Mouse (Mus musculus) spleen, postnatal 14 days (tissue): ENCODE results near the gene 9230112D13Rik.

ENCODE experiments used
- DNase-seq, 2 experiments: peaks; one replicate each; pipeline ENCODE4 v3.0.0; 2021 to 2022; ENCODE audit warnings: low spot score in 2 of 2

Gene 9230112D13Rik

DNA sequence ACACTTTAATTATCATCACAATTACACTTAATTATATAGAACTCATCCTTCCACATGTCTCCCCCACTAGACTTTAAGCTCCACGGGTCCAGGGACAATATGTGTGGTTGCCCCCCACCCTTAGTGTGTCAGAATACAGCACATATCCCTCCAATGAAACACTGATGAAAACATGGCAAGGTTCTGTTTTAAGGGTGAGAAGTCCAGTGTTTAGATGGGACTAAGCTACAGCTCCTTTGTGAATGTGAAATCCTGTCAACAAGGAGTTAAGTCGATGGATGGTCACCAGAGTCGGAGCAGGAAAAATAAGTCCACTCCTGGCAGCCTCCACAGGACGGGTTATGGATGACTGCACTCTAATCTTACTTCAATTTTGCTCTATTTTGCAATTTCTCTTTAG lies 22.3 kb downstream of the 9230112D13Rik start:
- no peak for DNase-seq

DNA sequence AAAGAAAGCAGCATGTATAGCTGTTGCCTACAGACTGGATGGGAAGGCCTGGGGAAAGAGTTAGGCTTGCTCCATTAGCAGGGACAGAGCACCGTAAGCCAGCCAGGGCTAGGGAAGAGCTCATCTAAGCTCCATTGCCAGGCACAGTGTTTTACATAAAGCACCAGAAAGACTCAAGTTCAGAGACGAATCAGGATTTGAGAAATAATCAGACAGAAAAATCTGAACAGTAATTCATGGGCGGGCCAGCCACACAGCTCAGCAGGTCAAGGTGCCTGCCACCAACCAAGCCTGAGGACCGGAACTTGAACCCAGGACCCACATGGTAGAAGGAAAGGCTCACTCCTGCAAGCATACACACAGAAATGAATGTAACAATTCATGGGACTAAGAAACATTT lies 22.9 kb downstream of the 9230112D13Rik start:
- DNase-seq, result no peak

DNA sequence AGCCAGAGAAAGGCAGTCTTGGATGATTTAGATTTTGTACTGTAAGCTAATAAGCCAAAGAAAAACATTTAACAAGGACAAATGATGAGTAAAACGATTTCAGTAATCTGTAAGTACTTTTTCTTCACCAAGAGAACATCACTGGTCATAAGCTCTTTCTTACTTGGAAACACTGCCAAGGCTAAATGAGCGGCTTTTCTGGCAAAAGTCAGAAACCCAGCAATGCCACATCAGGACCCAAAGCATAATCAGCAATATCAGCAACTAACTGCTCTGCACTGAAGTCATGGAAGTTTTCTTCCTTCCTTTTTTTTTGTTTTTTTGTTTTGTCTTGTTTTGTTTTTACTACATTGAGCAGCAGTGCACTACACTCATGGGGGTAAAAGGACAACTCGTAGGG lies 25.3 kb downstream of the 9230112D13Rik start:
- no peak for DNase-seq

DNA sequence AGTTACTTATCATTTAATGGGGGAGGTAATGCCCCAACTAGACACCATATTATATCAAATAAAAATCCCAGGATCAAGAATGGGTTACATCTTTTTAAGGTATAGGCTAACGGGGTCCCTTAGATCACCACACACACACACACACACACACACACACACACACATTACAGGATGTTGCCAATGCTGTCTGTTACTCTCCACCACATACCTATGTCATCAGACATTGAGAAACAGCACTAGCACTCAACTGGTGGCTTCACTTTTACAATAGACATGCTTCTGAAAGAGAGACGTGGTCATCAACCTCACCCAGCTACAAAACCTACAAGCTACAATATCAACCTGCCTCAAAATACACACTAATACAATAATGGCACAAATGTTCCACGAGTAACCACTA lies 28.9 kb downstream of the 9230112D13Rik start:
- DNase-seq, result no peak

DNA sequence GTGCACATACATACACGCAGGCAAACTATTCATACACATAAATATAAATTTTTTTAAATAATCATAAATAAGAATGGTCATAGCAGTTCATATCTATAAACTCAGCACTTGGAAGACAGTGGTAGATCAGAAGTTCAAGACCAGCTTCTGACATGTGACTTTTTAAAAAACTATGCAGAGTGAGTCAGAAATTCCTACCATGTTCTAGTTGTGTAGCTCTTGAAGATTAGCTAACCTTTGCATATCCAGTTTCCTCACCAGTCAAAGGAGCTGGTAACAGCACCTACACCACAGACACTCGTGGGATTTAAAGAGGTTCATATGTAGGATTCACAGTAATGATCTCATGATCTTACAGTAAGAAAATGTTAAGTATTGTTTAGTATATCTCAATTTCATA lies 29.9 kb downstream of the 9230112D13Rik start:
- DNase-seq, result no peak

DNA sequence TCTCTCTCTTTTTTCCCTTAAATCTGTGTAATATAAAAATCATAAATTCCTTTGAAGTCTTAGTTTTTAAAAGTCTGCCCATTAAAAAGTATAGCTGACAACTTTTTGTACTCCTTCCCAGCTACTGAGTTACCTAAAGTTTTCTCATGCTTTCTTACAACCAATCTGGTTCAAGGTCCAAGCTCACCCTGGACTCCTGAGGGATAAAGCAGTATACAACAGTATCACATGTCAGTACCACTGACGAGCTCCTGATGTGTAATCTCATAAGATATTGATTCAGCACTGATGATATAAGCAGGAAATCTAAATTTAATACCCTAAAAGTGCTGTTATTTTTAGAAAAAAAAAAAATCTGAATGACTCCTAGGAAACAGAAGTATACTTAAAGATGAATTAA lies 31.6 kb downstream of the 9230112D13Rik start:
- no peak for DNase-seq

DNA sequence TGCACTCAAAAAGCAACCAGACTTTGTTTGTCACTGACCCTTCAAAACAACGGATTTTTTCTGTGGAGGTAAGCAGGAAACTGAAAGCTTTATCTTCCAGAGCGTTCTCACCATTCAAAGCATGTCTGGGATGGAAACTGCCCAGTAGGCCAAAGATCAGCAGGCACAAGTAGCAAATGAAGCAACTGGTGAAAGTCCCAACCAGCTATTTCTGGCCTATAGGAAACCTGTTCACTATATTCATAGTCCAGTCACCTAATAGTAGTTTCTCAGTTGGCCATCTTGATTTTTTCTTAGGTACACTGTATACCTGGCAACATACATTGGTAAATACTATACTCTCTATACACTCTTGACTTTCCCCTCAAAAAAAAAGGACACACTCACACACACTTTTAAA lies 32.7 kb downstream of the 9230112D13Rik start:
- no peak for DNase-seq

DNA sequence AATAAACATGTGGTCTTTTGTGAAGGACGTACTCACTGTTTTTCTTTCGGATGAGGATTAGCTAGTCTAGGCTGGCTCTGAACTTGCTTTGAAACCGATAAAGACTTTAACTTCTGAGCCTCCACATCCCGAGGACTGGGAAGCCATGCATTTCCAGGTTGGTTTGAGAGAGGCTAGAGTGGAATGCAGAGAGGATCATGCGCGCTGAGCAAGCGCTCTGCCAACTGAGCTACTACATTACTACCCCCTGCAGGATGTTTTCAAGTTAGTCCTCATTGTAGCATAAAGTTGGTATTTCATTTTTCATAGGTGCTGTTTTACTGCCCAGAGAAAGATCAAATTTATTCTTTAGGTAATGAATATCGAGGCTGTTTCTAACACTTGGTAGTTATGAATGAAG lies 36.4 kb downstream of the 9230112D13Rik start:
- no peak for DNase-seq

DNA sequence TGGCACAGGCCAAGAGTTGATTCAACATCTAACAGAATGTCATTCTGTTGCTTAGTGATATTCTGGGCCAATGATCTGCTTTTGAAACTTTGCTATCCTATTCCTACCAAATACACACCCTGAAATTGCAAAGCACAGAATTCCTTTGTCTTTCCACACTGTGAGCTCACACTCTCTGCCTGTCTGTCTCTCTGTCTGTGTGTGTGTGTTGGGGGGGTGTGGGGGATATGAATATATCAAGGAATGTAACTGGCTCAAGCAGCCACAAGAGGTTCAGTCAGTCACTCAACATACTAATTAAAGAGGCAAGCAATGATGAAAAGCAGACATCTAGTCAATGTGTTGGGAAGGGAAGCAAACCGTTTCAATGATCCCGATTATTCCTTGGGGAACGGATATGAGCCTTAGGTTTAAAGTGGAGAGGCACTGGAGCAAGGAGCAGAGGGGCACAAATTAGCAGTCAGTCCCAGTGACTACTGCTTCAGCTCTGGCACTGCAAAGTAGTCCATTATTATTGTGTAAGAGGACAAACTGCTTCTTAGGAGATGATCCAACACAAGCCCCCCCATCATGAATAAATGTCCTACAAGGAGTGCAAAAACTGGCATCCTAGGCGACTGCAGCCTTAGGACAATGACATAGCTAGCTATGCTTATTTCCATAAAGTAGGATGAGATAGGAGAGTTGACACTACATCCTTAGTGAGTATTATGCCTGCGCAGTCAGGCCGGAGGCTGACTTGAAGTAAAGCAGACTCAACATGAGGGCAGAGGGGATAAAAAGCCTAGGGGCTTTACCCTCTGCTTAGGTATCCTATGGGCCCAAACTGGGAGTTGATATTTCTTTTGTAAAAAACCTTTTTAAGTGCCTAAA lies 38.9 kb downstream of the 9230112D13Rik start:
- no peak for DNase-seq

DNA sequence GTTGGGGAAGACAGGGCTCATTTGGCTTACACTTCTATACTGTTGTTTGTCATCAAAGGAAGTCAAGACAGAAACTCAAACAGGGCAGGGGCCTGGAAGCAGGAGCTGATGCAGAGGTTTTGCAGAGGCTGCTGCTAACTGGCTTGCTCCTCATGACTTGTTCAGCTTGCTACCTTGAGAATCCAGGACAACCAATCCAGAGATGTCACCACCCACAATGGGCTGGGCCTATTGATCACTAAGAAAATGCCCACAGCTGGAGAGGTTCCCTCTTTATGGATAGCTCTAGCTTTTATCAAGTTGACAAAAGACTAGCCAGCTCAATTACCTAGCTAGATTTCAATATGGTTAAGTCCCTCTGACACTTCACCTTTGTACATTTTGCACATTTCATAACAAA lies 51.0 kb downstream of the 9230112D13Rik start:
- no peak for DNase-seq

DNA sequence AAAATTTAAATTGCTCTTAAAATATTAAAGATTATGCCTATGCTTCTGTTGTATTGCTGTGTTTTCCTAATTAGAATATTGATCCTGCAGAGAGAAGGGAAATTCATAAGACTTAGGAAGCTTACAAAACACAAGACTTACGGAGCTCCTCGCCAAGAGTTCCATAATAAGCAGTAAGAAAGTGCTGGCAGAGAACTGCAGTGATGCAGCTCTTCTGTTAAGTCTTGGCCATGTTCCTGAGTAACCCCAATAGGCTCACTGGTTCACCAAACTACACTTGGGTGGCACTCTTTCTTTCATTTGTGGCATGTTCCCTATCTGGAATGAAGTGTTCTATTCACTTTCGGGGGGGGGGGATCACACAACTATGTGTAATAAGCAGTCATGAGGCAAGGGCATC lies 56.3 kb downstream of the 9230112D13Rik start:
- DNase-seq, result no peak
